Mouse (Mus musculus) heart, postnatal 0 days (tissue): ENCODE measurements at regions not wholly inside any gene's neighbourhood (a gene's known extent, or its start where the extent isn't known, plus 50 kb on each side); places are given as distances from the start of the nearest gene placed in this dataset.

Experiments used
- CTCF ChIP-seq: IDR thresholded peaks from 2 replicates; pipeline ENCODE4 v1.5.1; 2016; ENCODE audit warnings: antibody characterized with exemption, control low read depth, low read depth
- EP300 ChIP-seq: IDR thresholded peaks from 2 replicates; pipeline ENCODE4 v1.6.1; 2016; ENCODE audit warnings: antibody characterized with exemption, low read depth

DNA sequence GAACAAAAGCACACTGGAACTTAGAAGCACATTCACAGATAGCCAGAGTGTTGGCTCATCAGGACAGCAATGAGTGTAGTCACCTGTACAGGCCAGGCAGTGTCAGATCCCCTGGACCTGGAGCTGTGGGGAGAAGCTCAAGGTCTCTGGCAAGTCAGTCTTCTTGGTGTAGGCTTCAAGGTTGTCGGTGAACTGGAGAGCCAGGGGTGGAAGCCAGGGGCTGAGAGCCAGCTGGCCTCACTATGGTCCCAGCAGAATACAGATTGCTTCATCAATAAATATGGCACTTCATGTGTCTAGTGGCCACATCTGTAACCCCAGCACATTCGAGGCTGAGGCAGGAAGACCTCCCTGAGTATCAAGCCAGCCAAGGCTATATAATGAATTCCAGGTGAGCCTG is 101.0 kb upstream of the Tgfbr2 start:
- no peak for TF ChIP-seq EP300
- TF ChIP-seq CTCF: no peak
